9 mouse cellular contexts compared by ENCODE assay signal in genomic region chr8:11788252-11788651, GRCm38 (mm10). TPM values are rescaled to one million over a fixed set of nuclear protein-coding genes. Genes with fewer than 3 reads are reported as not detected.
DNase-seq lines count a peak whose midpoint lies in the region; ATAC-seq lines count a peak whose summit lies in the region.
"Had no signal": no experiment of that assay in that cellular context is flagged by ENCODE, and none has a peak within 500 bp of the region (broad histone marks: within the 10 kb centered on the region; RNA-seq: fewer than 3 reads in every experiment).

No protein-coding gene starts in this region.

- no peak overlapping the region for H3K4me2 ChIP-seq in forebrain, embryonic 14.5 days (ENCODE audit: low read length)
- H3K4me2 ChIP-seq in forebrain, embryonic 16.5 days (ENCODE audit: low read length), result no peak overlapping the region

- intact Hi-C loops in heart, postnatal 36 days (cut with DNase I), result loop anchor here (2.0 to 5.0 kb wide), 2 partner anchors 29 to 61 kb away; partner anchors contain the start of gene Arhgef7

- H3K36me3 ChIP-seq in forebrain, embryonic 14.5 days (ENCODE audit: control insufficient read depth, insufficient read depth, low read length), result peaks cover 54% of the 10 kb centered on the region
- H3K36me3 ChIP-seq in forebrain, embryonic 16.5 days (ENCODE audit: control insufficient read depth, insufficient read depth), result peaks cover 19% of the 10 kb centered on the region

- peak; percentile 36 for DNase-seq in forebrain, embryonic 14.5 days (ENCODE audit: low spot score)
- DNase-seq in ovary, postnatal 36 days (ENCODE audit: low spot score), result peak; percentile 45
- no peak for DNase-seq in ovary, postnatal 10 days (ENCODE audit: low spot score)
- peak; percentile 83 for DNase-seq in brain, adult 2 months (ENCODE audit: low read depth, low spot score)
- peak; percentile 43 to 60 for DNase-seq in heart, postnatal 36 days
- DNase-seq in naive thymus-derived CD4-positive, alpha-beta T cell, adult 2 months (ENCODE audit: low read depth), result peak; percentile 44

- no peak overlapping the region for H3K4me3 ChIP-seq in forebrain, embryonic 14.5 days (ENCODE audit: low read depth, low read length)
- H3K4me3 ChIP-seq in forebrain, embryonic 16.5 days (replicated peaks; ENCODE audit: low read length), result no peak overlapping the region

- no peak overlapping the region for H3K9ac ChIP-seq in forebrain, embryonic 14.5 days (ENCODE audit: low read length)
- no peak overlapping the region for H3K9ac ChIP-seq in forebrain, embryonic 16.5 days (replicated peaks; ENCODE audit: low read depth, low read length)

- WGBS in forebrain, embryonic 14.5 days, result 67% methylated on average over 8 of the region's 8 CpGs
- WGBS in forebrain, embryonic 16.5 days, result 64% methylated on average over 8 of the region's 8 CpGs

- ATAC-seq in forebrain, embryonic 14.5 days, result no peak
- no peak for ATAC-seq in forebrain, embryonic 16.5 days
- no peak for ATAC-seq in erythroblast, adult 5-6 weeks (replicated peaks; ENCODE audit: low FRiP score, poor library complexity, severe bottlenecking)

- no peak overlapping the region for H3K27ac ChIP-seq in forebrain, embryonic 14.5 days (ENCODE audit: low read depth, low read length)
- H3K27ac ChIP-seq in forebrain, embryonic 16.5 days (ENCODE audit: low read length), result no peak overlapping the region

- no peaks in the 10 kb centered on the region for H3K9me3 ChIP-seq in forebrain, embryonic 14.5 days (replicated peaks; ENCODE audit: control insufficient read depth, low read length)
- no peaks in the 10 kb centered on the region for H3K9me3 ChIP-seq in forebrain, embryonic 16.5 days (ENCODE audit: control insufficient read depth, low read length)

- no peaks in the 10 kb centered on the region for H3K27me3 ChIP-seq in forebrain, embryonic 14.5 days (replicated peaks; ENCODE audit: control insufficient read depth, insufficient read depth, low read length)
- no peaks in the 10 kb centered on the region for H3K27me3 ChIP-seq in forebrain, embryonic 16.5 days (replicated peaks; ENCODE audit: control insufficient read depth, insufficient read depth, low read length)

- no peaks in the 10 kb centered on the region for H3K4me1 ChIP-seq in forebrain, embryonic 14.5 days (ENCODE audit: control insufficient read depth, insufficient read depth, low read length)
- H3K4me1 ChIP-seq in forebrain, embryonic 16.5 days (replicated peaks; ENCODE audit: control insufficient read depth, insufficient read depth, low read length), result peaks cover 3% of the 10 kb centered on the region; the same call in 1 of the 2 replicates

RNA-seq across cellular contexts. Expression of gene Tex29, which starts 52.0 kb away (rescaled TPM):
- polyA plus RNA-seq in forebrain, embryonic 14.5 days (2014; fragmentation: Nextera tagmentation; extraction: Ambion mirVana), result 0.58 TPM in 1 of 2 replicates, not detected in the other
- polyA plus RNA-seq in forebrain, embryonic 16.5 days (2015; fragmentation: Nextera tagmentation; extraction: Ambion mirVana), result 0.52 and 0.66 TPM in 2 replicates
- not detected for total RNA-seq in heart, postnatal 36 days (2021)
- total RNA-seq in erythroblast, adult 5-6 weeks (2015; ENCODE audit: low replicate concordance), result not detected in 2 replicates
- total RNA-seq in erythroblast, adult 5-6 weeks (2017; ENCODE audit: low replicate concordance), result not detected in 2 replicates
- polyA plus RNA-seq: frontal cortex, adult 2 months had no signal
